Mouse (Mus musculus) spleen, adult 2 months (tissue): ENCODE data around the gene Espn.
A peak's percentile ranks its signal among the peaks of the same experiment; 100 is the strongest.

Experiments used
- CTCF ChIP-seq: fragments of 200-500 bp; IDR thresholded peaks from 2 replicates; pipeline ENCODE4 v1.5.1; 2011; ENCODE audit warnings: mild to moderate bottlenecking, inconsistent platforms; ENCODE audit not compliant: insufficient read depth, insufficient read length, insufficient replicate concordance; ENCODE audit errors: extremely low read depth
- POLR2A ChIP-seq: fragments of 200-500 bp; IDR thresholded peaks from 2 replicates; pipeline ENCODE4 v1.6.1; 2011; ENCODE audit warnings: low read depth, low read length, inconsistent platforms

- TF ChIP-seq POLR2A, result no peak
- peak; percentile 87 for TF ChIP-seq CTCF
Observed at GRCm38 (mm10) chr4:152165036-152165931, 13.1 kb upstream of the Espn start.
